Mouse (Mus musculus) intestine, embryonic 14.5 days (tissue): ENCODE data around the gene Actn4. TPM values are rescaled to one million over a fixed set of nuclear protein-coding genes. Genes with fewer than 3 reads are reported as not detected.

Experiments used
- ATAC-seq: fragments of 200-750 bp; cut with Nextera tagmentation; replicated peaks from 2 replicates; pipeline ENCODE4 v1.8.0; 2017; ENCODE audit warnings: low read depth, moderate number of reproducible peaks, moderate TSS enrichment, moderate library complexity; ENCODE audit not compliant: low FRiP score, low TSS enrichment
- DNase-seq: peaks from one replicate; pipeline ENCODE4 v3.0.0-alpha.2; 2018; ENCODE audit warnings: low spot score
- H3K27ac ChIP-seq: fragments of 300-500 bp; sonication (generic); 2 replicates; pipeline ENCODE4 v1.5.1; 2014; ENCODE audit warnings: low read depth, mild to moderate bottlenecking, control low read depth
- H3K27me3 ChIP-seq: fragments of 300-500 bp; sonication (generic); replicated peaks from 2 replicates; pipeline ENCODE4 v1.6.1; 2014; ENCODE audit warnings: low read length, control low read depth; ENCODE audit not compliant: control insufficient read depth, insufficient read depth
- H3K36me3 ChIP-seq: fragments of 300-500 bp; sonication (generic); 2 replicates; pipeline ENCODE4 v1.6.1; 2014; ENCODE audit warnings: low read length, control low read depth; ENCODE audit not compliant: control insufficient read depth, insufficient read depth
- H3K4me1 ChIP-seq: fragments of 300-500 bp; sonication (generic); replicated peaks from 2 replicates; pipeline ENCODE4 v1.6.1; 2014; ENCODE audit warnings: low read length, control low read depth, mixed read lengths; ENCODE audit not compliant: control insufficient read depth, insufficient read depth
- H3K4me2 ChIP-seq: fragments of 300-500 bp; sonication (generic); 2 replicates; pipeline ENCODE4 v1.6.1; 2014; ENCODE audit warnings: low read length
- H3K4me3 ChIP-seq: fragments of 300-500 bp; sonication (generic); 2 replicates; pipeline ENCODE4 v1.5.1; 2014; ENCODE audit warnings: low read depth, low read length, control low read depth, mixed read lengths
- H3K9ac ChIP-seq: fragments of 300-500 bp; sonication (generic); 2 replicates; pipeline ENCODE4 v1.6.1; 2014; ENCODE audit warnings: mild to moderate bottlenecking, low read length
- H3K9me3 ChIP-seq: fragments of 300-500 bp; sonication (generic); 2 replicates; pipeline ENCODE4 v1.6.1; 2016; ENCODE audit warnings: low read length, control low read depth; ENCODE audit not compliant: control insufficient read depth
- WGBS: fragments of 180-500 bp; shearing (Covaris S2); extraction: QIAGEN DNeasy Blood & Tissue Kit; methylation state at CpG from one replicate; pipeline ENCODE4 v1.1.7; 2014; 5-methylcytosine and 5-hydroxymethylcytosine counted together
- polyA plus RNA-seq: library from polyadenylated mRNA; unstranded; fragments of >200 nt; fragmentation: Nextera tagmentation; extraction: Ambion mirVana; gene quantifications from 2 replicates; pipeline ENCODE4 v1.2.1, GENCODE M21; 2014

Actn4 gene
- polyA plus RNA-seq, 1 experiment from 2014 or later = 300 TPM

GRCm38 (mm10) chr7:28902180-28902579 is 60.0 kb downstream of the Actn4 start:
- Histone ChIP-seq H3K27me3 (no peaks in the 10 kb centered on the region), H3K9me3 (no peaks in the 10 kb centered on the region), H3K36me3 (peaks cover 100% of the 10 kb centered on the region), H3K9ac (no peak overlapping the region), H3K4me1 (no peaks in the 10 kb centered on the region), H3K27ac (no peak overlapping the region), H3K4me2 (no peak overlapping the region), H3K4me3 (no peak overlapping the region)
- ATAC-seq (no peak), DNase-seq (no peak)
- 94% methylated on average over 6 of the region's 6 CpGs for WGBS

GRCm38 (mm10) chr7:28901311-28902125 is 60.6 kb downstream of the Actn4 start:
- Histone ChIP-seq H3K4me3 (no peak overlapping the region), H3K4me1 (no peaks in the 10 kb centered on the region), H3K36me3 (peaks cover 100% of the 10 kb centered on the region), H3K27me3 (no peaks in the 10 kb centered on the region), H3K9ac (no peak overlapping the region), H3K9me3 (no peaks in the 10 kb centered on the region), H3K27ac (peak overlapping the region; percentile 33; the same call in 1 of the 2 replicates), H3K4me2 (no peak overlapping the region)
- no peak for DNase-seq
- 87% methylated on average over 13 of the region's 13 CpGs for WGBS
- ATAC-seq = peak; percentile 44; the same call in 1 of the 2 replicates

- Histone ChIP-seq H3K27ac (no peak overlapping the region), H3K4me3 (no peak overlapping the region), H3K9ac (no peak overlapping the region), H3K27me3 (no peaks in the 10 kb centered on the region), H3K9me3 (no peaks in the 10 kb centered on the region), H3K36me3 (peaks cover 100% of the 10 kb centered on the region), H3K4me2 (no peak overlapping the region), H3K4me1 (no peaks in the 10 kb centered on the region)
- DNase-seq (no peak), ATAC-seq (no peak)
- 86% methylated on average over 4 of the region's 4 CpGs for WGBS
These were observed 62.2 kb downstream of the Actn4 start for GRCm38 (mm10) chr7:28899972-28900371.

- Histone ChIP-seq H3K4me3 (no peak overlapping the region), H3K27me3 (no peaks in the 10 kb centered on the region), H3K27ac (no peak overlapping the region), H3K36me3 (peaks cover 99% of the 10 kb centered on the region), H3K4me2 (no peak overlapping the region), H3K9ac (no peak overlapping the region), H3K9me3 (no peaks in the 10 kb centered on the region), H3K4me1 (no peaks in the 10 kb centered on the region)
- DNase-seq (no peak), ATAC-seq (no peak)
- WGBS = 97% methylated on average over 6 of the region's 6 CpGs
These were observed 64.5 kb downstream of the Actn4 start for GRCm38 (mm10) chr7:28897661-28898060.

GRCm38 (mm10) chr7:28894942-28895341 is 67.2 kb downstream of the Actn4 start:
- Histone ChIP-seq H3K4me2 (no peak overlapping the region), H3K36me3 (peaks cover 90% of the 10 kb centered on the region), H3K27ac (no peak overlapping the region), H3K27me3 (peaks cover 3% of the 10 kb centered on the region), H3K9ac (no peak overlapping the region), H3K4me1 (no peaks in the 10 kb centered on the region), H3K9me3 (no peaks in the 10 kb centered on the region), H3K4me3 (no peak overlapping the region)
- 55% methylated on average over 5 of the region's 5 CpGs for WGBS
- ATAC-seq (no peak), DNase-seq (no peak)

GRCm38 (mm10) chr7:28893643-28894265 is 68.4 kb downstream of the Actn4 start:
- DNase-seq (peak; percentile 67), ATAC-seq (0 out of 2 replicates have a peak, but pooled peaks have one; percentile 21)
- Histone ChIP-seq H3K27ac (no peak overlapping the region), H3K4me3 (no peak overlapping the region), H3K9ac (no peak overlapping the region), H3K4me2 (no peak overlapping the region), H3K4me1 (peaks cover 3% of the 10 kb centered on the region; the same call in 1 of the 2 replicates), H3K36me3 (peaks cover 78% of the 10 kb centered on the region), H3K9me3 (no peaks in the 10 kb centered on the region), H3K27me3 (peaks cover 15% of the 10 kb centered on the region)
- 51% methylated on average over 7 of the region's 7 CpGs for WGBS

GRCm38 (mm10) chr7:28892601-28893000 is 69.5 kb downstream of the Actn4 start:
- Histone ChIP-seq H3K9ac (no peak overlapping the region), H3K27ac (no peak overlapping the region), H3K4me3 (no peak overlapping the region), H3K27me3 (peaks cover 27% of the 10 kb centered on the region), H3K36me3 (peaks cover 67% of the 10 kb centered on the region), H3K4me2 (no peak overlapping the region), H3K4me1 (peaks cover 4% of the 10 kb centered on the region; the same call in 1 of the 2 replicates), H3K9me3 (no peaks in the 10 kb centered on the region)
- DNase-seq (no peak), ATAC-seq (no peak)
- 92% methylated on average over 17 of the region's 17 CpGs for WGBS

GRCm38 (mm10) chr7:28888701-28889161 is 73.4 kb downstream of the Actn4 start:
- Histone ChIP-seq H3K27ac (no peak overlapping the region), H3K36me3 (peaks cover 28% of the 10 kb centered on the region), H3K4me2 (peak overlapping the region; percentile 45), H3K4me3 (peak overlapping the region; percentile 25), H3K9ac (no peak overlapping the region; the same call in 1 of the 2 replicates), H3K9me3 (no peaks in the 10 kb centered on the region), H3K27me3 (peaks cover 30% of the 10 kb centered on the region), H3K4me1 (peaks cover 4% of the 10 kb centered on the region; the same call in 1 of the 2 replicates)
- ATAC-seq = peak; percentile 17; the same call in 1 of the 2 replicates
- 4% methylated on average over 26 of the region's 27 CpGs for WGBS
- DNase-seq = peak; percentile 64
